Mouse (Mus musculus) layer of hippocampus, adult 18-20 months (tissue): ENCODE measurements around the gene Coa5. TPM values are rescaled to one million over a fixed set of nuclear protein-coding genes. Genes with fewer than 3 reads are reported as not detected.

ENCODE experiments used
- DNase-seq, 2 experiments: peaks; one replicate each; pipeline ENCODE4 v3.0.0; 2022; ENCODE audit warnings: low spot score in 2 of 2
- long read RNA-seq: library from polyadenylated mRNA; stranded (forward); transcript quantifications from one replicate; pipeline ENCODE4 v2.0.0, GENCODE M21; 2021
- total RNA-seq, 2 experiments: library from RNA; stranded (reverse); gene quantifications; 2 replicates each; pipeline ENCODE4 v1.2.3; 2021

The Coa5 gene
- 10 to 100 TPM; 61.8 to 64.0 TPM for total RNA-seq
- long read RNA-seq, transcript Coa5-201 (3 exons, 3,863 nt) = major isoform, 86 of 99 reads
- long read RNA-seq, partial matches to known transcripts = 1 of 99 reads
- long read RNA-seq, other reads (novel, unspliced or antisense) = 12 of 99 reads

DNA sequence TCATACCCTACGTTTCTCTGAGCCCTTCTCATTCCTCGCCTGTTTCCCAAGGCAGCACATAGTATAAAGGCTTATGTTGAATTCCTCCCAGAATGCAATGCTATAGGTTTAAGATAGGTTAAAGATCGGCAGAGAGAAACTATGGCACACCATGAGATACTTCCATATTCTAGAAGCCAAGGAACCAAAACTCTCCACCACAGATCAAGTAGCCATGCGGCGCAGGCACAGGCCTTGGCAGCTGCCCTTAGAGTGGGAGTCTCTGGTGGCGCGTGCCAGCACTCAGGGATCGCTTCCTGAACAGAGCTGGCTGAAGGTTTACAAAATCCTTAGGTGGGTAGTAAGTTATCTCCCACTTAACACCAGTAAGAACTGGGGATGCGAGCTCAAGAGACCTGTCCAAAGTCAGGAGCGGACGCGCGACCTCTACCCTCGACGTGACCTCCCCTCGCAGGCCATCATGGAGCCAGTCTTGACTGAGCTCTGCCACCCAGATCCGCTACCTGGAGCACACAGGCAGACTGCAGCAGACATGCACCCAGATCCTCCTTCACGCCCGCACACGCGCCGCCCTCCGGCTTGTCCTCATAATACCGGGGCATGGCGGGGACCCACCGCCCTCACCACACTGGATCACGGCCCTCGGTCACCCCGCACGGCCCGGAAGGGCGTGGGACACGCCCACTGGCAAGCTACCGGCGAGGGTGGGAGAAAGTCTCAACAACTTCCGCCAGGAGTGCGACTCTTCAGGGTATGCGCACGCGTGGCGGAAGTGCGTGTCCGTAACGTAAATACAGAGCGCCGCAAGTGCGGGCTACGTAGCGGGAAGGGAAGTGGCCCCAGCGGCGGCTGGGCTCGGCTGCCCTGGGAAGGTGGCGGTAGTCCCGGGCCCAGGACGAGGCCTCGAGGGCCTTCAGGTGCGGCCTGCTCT, at the start of gene Coa5, which contains the start of gene Unc50:
Gene Coa5, minus strand, starts transcription at position 738 of the 931 bp plus-strand sequence.
Gene Unc50, plus strand, starts transcription at position 774 of the 931 bp plus-strand sequence.
- peak; percentile 94 to 96 for DNase-seq

DNA sequence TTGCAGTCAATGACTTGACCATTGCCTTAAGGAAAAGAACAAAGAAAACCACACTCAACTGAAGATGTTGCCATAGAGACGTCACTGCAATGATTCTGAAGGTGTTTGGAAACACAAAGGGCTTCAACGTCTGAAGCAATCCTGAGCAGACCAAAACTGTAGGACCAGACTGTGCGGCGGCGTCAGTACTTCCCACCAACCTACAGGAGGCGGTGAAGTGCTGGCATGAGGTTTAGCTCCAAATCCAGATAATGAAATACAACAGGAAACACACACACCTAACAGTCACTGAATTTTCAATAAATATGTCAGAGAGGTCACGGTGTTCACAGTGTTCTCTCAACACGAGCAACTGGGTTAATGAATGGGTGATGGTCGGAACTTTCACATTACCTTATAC, 49.2 kb upstream of the Coa5 start:
- DNase-seq = peak; percentile 21 to 56

DNA sequence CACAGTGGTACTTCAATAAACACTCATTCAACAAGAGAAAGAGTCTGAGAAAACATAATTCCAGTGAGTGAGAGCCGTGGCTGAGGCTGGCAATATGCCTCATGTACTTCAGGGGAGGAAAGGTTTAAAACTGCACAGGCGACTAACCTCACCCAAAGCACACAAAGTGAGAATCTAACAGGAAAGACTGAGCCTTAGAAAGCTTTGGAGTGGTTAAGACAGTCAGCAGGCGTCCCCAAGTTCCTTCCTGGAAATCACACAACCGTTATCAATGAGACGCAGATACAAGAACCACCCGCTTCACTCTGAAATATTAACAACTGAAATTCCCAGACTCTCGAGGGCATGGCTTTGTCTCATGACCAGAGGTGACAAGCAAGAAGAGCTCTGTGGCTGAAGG, 48.5 kb upstream of the Coa5 start:
- DNase-seq = no peak

DNA sequence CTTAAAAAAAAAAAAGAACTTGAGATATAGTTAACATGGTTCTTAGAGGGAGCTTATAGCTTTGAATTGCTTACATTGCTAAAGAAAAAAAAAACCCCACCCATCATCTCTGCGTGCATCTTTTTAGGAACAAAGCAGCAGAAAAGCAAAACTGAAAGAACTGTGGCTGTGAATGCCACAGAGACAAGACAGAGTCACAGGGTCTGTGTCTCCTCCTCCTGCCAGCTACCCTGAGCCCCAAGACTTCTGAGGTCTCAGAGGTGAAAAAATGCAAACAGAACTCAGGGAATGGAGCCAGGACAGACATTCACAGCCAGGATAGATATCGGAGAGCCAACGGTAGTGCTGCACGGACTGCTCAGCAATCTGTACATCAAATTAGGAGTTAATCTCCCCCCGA, 48.0 kb upstream of the Coa5 start:
- DNase-seq = no peak

DNA sequence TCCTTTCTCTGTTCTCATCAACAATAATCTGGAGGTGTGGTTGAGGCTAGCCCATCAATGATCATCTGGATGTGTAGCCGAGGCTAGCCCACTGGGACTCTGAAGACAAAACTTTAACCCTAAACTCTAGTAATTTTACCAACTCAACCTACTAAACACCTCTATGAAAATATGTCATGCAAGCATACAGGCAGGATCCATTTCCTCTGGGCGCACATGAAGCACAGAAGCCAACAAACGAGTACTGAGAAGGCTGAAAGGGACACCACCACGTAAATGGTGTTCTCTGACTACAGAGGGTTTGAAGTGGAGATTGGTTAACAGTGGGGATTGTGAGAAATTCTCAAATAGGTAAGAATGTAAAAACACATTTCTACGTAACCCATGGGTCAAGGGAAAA, 47.3 kb upstream of the Coa5 start:
- no peak for DNase-seq

DNA sequence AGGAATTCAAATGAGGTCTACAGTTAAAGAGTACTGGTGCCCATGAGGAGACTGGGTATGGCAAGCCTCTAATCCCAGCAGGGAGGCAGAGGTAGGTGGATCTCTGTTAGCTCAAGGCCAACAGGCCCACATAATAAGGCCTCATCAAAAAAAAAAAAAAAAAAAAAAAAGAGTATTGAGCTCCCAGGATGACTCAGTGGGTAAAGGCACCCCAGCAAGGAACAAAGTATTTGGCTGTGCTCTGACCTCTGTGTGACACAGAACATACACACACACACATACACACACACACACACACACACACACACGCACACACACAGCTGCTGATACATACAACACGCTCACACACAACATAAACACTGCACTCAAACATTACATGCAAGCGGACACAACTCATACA, 45.4 kb upstream of the Coa5 start:
- DNase-seq = no peak

DNA sequence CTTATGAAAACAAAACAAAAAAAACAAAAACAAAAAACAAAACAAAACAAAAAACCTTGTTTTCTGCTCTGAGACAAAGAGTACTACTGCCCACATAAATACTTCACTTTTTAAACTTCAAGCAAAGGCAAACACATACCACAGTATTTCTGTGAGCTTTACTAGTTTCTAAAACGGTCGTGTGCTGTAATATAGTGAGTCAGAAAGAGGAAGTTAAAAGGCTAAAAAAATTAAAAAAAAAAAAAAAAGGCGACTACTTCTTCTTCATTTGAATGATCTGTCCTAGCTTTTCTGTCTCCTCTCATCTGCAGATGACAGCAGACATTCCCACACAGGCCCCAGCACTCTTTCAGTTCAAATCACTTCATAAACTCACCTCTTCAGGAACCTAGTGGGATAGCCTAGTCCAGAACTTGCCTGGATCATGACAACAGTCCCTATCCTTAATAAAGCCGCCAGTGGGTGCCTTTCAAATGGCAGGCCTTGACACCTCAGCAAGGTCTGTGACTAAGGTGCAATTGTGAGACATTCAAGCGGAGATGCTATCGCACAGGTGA, 44.8 kb upstream of the Coa5 start:
- no peak for DNase-seq

DNA sequence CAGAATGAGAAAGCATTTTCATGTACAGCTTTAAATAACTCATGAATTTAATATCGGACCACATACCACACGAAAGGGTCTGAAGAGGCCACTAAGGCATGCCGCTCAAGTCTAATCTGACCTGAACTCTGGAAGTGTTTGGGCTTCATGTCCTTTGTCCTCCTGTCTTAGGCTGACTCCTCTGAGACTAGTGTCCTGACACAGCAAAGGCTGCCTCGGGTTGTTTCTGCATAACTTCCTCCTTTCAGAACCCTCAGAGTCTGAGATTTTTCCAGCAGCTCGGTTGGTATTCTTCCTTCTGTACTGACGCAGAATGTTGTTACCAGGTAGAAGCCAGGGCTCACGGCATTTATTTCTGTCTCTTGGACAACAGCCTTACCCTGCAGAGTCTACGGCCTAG, 44.1 kb upstream of the Coa5 start:
- DNase-seq = no peak

DNA sequence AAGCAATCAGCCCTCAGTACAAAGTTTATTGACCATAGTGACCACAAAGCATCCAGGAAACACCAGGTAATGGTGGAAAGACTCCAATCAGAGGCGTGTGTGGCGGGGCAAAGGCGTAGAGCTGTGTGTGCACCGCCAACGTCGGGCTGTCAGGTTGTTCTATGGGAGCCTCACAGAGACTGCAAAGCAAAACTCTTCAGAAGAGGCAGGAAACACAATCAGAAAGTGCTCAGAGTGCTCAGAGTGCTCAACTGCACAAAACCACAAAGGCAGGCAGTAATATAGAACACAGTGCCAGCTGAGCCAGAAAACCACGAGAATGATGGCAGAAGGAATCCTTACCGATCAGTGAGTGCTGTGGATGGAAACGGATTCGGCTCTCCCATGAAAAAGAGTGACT, 43.3 kb upstream of the Coa5 start:
- DNase-seq = no peak

DNA sequence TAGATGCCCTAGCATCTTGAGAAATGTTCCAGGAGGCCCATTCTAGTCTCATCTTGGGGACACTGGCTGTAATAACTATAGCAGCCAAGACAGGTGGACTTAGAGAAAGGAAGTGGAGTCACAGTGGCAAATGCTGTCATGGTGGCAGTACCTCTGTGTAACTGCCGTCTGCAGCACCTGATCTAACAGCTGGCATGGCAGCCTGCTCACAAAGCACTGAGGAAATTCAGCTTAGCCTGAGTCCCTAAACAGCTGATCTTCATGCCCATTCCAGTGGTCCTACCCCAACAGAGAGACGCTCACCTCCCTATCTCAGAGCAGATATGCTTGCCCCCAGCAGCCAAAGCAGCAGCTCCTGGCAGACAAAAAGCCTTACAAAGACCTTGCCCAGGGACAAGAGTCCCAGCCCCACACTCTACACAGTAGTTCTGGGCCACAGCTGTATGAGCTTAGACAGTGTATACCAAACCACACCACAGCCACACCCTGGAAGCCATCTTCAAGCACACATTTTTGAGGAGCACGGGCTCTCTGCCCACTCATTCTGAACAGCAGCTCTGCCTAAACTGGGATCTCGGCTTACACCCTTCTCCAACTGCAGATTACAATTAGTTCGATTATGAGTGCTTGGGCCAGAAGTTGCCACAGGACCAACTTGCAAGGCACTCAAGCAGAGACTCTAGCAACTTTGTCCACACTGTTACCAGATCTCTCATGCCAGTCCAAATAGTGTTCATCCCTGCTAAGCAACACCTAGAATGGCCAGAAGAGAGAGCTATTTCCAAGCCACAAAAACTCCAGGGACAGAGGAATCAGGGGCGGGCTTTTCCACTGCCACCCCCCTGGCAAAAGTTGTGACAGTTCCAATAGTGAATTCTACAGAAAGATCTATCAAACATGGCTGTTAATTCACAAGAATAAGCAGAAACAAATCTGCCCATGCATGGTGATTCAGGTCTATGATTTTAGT, 41.6 kb upstream of the Coa5 start:
- DNase-seq = peak in 1 of 2 experiments; percentile 26

DNA sequence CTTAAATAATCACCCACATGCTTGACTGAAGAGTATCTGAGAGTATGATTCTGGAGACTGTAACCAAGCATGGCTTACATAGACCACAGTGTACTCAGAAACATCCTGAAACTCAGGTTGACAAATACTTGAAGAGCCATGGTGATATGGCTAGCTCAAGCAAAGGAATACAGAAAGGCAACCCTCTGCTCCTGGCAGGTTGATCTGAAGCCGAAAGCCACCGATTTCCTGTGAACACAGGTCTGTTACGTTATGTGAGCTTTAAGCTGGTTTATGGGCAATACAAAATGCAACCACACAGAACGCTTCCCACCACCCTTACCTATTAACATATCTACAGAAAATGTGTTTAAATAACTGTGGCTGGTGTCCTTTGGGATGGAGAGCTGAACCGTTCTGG, 39.1 kb upstream of the Coa5 start:
- DNase-seq = no peak

DNA sequence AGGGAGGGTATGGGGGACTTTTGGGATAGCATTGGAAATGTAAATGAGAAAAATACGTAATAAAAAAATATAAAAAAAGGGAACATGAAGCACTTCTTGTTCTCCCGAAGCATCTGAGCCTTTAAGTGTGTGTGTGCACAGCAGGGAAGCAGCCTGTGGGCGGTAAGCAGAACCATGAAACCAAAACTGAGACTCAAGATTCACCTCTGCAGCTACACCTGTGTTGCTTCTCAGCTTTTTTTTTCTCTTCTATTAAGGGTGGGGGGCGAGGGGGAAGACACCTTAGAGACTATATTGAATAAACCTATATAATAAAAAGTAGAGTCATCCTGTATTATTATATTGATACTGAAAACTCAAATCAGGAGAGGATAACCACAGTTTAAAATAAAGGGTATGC, 37.9 kb upstream of the Coa5 start:
- no peak for DNase-seq

DNA sequence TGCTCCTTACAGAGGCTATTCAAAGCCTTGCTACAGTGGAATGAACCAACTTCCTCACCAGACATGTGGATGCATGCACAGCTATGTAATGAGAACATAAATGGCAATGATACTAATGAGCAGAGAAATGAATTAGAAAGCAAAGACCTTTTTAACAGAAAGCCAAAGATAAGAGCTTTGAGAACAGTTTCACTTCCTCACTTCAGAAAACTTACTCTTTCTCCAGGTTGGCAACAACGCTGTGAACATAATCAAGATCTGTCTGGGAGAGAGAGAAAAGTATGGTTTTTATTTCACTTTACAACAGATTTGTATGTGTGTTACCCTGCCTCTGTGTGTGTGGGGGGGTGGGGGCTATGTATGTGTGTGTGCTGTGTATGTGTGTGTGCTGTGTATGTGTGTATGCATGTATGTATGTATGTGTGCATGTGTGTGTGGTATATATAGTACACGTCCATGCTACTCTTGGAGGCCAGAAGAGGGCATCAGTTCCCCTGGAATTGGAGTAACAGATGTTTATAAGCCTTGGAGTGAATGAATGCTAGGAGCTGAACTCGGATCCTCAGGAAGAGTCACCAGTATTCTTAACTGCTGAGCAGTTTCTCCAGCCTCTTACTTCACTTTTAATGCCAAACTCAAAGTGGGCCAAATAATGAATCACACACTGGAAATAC, 36.6 kb upstream of the Coa5 start:
- DNase-seq = no peak

DNA sequence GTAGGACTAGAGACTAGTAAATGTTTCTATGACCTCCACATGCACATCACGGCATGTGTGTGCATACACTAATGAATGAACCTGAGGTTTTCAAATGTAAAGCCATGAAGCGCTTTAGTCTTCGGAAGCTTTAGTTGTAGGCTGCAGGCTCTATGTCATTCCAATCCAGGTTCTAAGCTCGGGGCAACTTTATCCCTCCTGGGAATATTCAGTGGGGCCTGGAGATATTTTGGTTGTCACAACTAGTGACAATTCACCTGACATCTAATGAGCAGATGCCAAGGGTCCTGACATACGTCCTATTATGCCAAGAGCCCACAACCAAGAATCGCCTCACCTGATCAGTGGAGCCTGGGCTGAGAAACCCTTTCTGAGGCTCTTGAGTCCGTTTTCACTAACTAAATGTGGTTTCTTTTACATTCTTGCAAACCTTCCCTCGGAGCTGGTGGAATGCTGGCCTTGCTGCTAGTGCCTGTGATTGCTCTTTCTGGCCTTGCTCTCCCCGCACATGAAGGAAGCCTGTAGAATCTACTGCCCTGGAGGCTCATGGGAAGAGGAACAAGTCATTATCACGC, 35.1 kb upstream of the Coa5 start:
- no peak for DNase-seq

DNA sequence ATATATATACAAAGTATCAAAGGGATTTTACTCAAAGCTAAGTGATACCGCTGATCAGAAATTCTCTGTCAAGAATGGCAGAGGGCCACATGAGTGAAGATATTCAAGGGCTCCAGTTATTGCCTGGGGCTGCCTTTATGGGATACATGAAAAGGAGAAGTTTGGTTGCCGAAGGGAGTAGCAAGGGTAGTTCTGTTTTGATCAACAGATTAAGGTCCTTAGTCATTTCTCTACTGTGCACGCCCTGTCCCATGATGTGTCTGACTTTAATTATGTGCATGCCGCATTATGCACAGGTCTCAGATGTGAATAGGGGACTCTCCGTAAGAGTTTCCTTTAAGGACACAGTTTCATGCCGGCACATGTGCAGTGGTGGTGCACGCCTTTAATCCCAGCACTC, 27.6 kb upstream of the Coa5 start:
- no peak for DNase-seq

DNA sequence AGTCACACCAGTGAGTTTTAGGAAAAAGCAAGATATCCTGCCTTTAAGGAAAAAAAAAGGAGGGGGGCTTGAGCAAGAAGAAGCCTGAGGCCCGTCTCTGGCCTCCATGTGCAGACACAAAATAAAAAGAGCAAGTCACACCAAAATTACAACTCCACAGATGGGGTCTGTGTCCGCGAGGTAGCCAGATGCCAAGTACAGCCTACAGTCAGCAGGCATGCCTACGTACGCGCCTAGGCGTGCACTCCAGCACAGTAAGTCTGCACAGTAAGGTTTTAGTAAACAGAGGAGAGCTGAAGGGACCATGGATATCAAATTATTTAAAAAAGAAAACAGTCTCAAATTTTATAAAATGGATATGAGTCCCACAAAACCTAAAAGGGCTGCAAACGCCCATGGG, 21.4 kb upstream of the Coa5 start:
- DNase-seq = peak in 1 of 2 experiments; percentile 58

DNA sequence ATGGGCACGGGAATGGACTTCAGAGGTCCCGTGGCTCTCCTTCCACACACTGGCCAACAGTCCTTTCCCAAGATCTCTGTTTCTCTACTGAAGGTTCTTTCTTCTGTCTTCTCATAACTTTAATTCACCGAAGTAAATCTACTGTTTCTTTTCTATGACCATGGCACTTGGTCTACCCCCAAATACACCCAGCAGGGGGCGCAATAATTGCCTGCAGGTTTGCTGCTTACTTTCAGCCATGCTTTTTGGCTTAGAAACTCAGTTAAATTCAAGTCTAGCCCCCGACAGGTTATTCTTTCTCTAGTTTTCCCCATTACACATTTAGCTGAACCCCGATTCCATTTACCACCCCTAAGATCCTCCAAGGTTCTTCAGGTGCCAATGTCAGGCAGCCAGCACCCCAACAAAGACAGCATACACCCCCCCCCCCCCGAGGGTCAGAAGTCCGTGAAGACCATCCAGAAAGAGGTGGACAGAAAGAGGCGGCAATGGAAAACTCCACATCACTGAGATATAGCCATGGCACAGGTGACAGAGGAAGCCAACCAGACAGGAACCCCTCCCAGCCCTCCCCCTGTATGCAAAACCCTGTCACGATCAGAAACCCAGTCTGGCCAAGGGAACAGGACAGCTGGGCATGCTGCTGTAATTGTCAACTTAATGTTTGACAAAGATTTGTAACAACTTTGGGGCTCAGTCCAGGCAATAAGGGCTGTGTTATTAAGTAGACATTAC, 18.6 kb upstream of the Coa5 start:
- peak in 1 of 2 experiments; percentile 46 for DNase-seq

DNA sequence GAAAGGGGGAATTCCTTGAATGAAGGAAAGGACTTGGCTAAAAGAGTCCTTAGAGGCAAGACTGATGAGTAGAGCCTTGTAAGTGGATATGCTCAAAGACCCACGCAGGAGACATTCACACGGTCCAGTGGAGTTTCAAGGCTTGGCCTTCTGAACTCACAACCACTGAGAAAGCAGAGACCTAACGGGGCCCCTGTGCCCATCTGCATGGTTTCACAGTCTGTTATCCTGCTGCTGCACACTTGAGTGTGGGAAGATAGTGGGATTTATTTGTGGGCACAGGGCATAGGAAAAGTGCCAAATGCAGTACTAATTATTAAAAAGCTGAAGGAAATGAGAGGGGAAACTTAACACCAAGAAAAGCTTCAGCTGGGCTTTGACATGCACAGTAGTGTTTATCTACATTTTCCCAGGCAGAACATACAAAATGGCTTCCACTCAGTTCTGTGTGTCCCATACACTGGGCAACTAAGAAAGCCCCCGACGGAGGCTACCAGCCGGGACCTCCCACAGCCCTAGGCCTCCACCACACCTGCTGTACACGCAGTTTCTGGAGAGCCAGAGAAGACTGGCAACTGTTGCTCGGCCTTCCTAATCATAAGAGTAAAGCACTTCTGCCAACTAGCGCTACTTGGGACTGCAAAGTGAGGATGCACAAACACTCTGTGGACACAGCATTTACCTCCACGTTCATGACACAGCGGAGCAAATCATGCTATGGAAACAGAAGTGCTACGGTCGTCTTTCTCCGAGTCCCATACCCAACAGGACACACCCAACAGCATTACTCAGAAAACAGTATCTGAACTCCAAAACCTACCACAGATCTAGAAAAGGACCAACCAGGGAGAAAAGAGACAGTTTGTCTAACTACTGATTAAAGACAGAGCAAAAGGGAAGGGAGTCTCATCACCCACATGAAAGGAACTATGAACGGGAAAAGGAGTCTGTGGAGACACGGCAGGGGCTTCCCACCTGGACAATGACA, 13.2 kb upstream of the Coa5 start:
- no peak for DNase-seq
